Mouse (Mus musculus): ENCODE measurements around the gene Slc25a26.

DNA sequence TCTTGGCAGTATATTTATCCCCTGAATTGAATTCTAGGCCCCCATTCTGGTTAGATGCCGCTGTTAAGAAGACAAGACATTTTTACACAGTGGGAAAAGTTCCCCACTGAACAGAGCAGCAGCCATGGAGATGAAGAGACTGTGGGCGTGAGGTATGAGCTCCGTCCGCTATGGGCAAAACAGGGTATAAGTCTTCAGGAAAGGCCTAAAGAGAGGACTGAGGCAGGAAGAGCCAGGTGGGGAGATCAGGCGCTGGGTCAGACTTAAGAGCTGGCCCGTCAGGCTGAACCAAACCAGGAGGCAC is 131.6 kb downstream of the Slc25a26 start:
- TF ChIP-seq CTCF (IDR thresholded peaks at IDR 0.05): no peak
- no peak for TF ChIP-seq EP300 (IDR thresholded peaks at IDR 0.05)
